Mouse (Mus musculus) c-Kit-positive CD71-negative TER-119-negative erythroid progenitor cells, embryonic 14.5 days (primary cell): ENCODE measurements around the gene Adamts2.

Experiments used
- DNase-seq: peaks from one replicate; pipeline ENCODE4 v3.0.0-alpha.2; 2013; ENCODE audit warnings: low read depth

The Adamts2 gene

DNA sequence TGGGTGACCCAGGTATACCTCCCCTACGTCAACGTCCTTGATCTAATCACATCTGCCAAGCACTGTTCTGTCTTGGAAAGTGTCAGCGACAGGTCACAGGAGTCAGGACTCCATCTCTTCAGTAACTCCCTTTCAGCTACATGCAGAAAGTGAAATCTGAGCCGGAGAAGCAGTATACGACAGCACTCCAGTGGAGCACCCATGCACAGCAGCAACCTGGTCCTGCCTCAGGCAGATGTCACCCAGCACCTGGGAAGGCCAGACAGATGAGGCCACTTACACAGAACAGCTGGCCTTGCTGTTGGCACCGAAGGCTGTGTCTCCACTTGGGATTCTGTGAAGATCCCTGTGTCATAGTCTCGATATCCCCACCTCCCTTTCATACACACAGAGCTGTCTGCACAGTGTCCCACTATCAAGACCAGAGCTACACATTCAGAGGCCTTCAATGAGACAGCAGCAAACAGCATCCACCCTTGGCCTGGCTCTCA lies 70.0 kb downstream of the Adamts2 start:
- no peak for DNase-seq

DNA sequence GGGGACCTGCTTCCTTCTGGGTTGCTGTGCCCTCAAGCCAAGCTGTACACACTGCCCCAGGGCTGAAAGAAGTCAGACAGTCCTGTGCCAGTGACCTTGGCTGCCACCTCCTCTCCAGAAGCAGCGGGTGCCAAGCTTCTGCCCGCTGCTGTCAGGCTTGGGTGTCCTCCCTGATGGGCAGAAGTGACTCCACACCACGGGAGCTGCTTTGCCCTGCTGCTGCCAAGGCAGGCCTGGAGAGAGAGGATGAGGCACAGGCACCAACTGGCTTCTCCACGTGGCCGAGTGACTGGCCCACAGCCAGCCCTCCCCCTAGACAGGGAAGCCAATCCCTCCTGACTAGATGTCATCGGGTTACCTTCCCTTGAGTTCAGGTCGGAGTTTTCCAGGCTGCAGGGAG lies 71.0 kb downstream of the Adamts2 start:
- DNase-seq: no peak

DNA sequence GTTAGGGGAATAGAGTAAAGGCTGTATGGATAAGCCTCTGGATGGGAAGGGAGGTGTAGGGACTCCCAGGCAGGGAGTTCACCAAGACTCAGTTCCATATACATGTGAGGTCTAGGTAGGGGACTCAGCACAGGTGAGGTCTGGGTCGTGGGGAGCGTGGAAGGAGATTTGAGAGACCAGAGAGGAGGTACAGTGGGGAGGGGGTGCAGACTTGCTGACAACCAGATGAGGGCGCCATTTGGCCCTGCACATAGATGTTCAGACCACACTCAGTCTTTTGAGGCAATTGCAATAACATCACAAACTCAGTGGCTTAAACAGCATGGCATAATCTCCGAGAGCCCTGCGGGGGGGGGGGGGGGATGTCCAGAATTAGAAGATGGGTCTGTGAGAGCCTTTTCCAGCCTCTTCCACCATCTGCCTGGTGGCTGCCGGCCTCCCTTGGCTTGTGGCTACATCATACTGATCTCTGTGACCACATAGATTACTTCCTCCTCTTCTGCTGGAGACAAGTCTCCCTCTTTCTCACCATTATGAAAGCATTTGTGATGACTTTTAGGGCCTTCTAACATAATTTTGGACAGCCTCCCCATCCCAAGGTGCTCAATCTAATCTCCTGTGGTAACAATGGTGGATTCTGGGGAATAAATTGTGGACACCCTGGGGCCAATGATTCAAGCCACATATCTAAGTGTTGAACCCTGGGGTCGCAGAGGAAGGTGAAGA lies 71.8 kb downstream of the Adamts2 start:
- no peak for DNase-seq

DNA sequence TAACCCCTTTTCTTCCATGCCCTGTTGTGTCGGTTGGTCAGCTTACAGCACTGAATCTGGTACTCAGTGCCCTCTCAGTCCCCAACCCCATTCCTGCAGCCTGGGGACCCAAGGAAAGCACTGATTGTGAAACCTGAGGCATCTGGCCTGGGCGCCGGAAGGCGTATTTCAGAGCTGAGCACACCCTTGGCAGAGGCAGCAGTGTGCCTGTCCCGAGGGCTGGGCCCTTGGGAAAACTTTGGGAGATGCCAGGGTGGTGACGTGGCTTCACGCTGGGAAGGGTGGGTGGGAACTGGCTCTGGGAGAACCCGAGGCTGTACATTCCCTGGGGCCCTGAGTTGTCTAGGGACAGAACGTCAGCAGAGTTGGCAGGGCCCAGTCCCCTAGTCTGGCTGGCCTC lies 72.5 kb downstream of the Adamts2 start:
- no peak for DNase-seq

DNA sequence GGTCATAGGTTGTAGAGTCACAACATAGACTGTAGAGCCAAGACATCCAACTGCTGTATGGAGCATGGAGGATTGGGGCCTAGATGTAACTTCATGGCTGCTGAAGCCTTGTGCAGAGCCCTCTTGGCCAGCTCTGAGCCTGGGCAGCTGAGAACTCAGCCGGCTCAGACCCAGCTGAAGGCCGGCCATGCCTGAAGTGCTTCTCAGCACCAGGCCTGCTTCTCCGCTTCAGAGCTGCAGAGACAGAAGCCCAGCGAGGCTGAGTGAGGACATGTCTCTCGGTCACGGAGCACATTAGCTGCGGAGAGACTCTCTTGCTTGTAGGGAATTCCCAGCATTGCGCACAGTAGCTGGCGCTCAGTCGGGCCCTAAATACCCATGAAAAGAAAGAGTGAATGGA lies 76.8 kb downstream of the Adamts2 start:
- no peak for DNase-seq

DNA sequence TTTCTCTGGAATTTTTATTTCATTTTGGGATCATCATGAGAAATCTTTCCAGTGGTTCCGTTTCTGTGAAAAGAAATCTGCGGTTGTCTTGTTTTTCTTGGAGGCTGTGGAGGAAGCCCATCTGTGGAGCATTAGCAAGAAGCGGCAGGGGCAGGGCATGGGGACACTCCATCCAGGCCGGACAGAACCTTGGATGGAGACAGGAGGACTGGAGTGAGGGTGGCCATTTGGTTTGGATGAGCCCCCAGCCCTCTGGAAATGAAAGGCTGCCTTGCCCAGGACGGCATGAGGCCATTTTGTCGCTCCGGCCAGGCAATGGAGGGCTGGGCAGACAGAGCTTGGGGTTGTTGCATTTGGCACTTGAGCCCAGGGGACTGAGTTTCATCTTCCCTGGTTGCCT lies 80.1 kb downstream of the Adamts2 start:
- DNase-seq: no peak

DNA sequence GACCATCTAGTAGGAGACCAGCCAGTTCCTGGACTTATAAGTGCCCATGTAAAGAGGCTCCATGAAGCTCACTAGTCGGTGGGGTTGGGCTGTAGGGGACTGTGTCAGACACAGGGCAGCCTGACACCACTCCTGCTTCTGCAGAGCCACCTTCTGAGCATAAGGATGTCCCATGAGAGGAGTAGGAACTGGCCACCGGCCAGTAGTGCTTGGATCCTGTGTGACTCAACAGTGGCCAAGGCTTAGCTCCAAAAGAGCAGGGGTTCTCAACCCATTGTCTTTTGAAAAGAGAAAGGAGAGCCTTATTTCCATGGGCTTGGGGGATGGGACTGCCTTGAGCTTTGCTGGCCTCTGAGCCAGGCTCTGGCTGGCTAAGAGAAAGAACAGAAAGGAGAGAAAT lies 81.9 kb downstream of the Adamts2 start:
- DNase-seq: no peak

DNA sequence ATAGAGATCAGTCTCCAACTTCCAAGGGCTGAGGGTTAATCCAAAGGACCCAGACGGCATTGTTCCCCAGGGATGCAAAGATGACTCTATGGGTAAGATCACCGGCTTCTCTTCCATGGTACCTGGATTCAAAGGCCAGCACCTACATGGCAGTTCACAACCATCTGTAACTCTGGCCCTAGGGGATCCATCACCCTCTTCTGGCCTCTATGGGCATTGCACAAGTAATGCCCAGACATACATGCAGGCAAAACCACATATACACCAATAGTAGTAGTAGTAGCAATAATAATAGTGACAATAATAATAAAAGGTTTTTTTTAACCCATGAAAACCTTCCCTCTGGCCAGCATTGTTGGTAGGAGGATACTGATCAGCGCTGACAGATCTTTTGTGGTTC lies 86.7 kb downstream of the Adamts2 start:
- no peak for DNase-seq

DNA sequence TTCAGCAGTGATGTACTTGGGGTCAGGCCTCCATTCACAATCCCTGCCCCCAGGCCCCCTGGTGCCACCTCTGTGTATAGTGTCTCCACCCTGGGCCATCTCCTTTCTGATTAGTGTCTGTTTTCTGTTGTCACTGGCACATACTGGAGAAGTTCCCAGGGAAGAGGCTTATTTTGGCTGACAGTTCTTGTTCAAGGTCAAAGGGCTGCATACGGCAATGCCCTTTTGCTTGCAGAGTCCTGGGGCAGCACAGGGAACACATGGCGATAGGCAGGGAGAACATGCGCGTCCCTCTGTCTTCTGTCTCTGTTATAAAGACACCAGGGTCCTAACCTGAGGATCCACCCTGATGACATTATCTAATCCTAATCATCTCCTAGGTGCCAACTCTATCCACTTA lies 87.8 kb downstream of the Adamts2 start:
- DNase-seq: no peak

DNA sequence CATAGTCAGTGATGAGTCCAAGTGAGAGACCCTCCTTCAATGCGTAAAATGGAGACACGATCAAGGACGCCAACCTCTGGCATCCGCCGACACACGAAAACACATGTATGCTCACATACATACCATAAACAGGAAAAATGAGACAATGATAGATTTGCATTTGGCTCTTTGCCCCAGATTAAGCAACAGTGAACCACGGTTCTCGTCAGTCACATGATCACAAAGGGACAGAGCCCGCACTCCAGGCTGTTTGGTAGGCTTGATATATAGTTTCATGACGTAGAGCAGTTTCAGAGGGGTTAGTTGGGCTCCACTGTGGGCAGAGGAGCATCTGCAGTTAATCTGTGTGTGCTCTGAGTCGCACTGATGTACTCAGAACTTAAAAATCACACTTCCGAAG lies 98.1 kb downstream of the Adamts2 start:
- DNase-seq: no peak

DNA sequence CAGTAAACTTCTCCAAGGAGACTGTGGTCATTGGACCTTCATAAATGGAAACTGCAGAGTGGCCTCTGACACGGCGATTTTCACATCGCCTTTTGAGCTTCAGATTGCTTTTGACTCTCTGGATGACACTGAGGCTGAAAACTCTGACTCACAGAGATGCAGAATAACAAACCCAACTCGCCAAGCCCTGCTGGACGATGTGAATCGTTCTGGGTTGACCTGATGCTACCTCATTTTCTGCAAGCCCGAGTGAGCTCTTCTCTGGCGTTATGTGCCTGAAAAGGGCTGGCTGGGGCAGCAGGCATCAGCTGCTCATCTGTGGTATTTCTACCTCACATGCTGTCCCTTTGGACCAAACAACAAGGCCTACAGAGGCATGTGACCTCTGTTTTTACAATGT lies 98.6 kb downstream of the Adamts2 start:
- DNase-seq: no peak

DNA sequence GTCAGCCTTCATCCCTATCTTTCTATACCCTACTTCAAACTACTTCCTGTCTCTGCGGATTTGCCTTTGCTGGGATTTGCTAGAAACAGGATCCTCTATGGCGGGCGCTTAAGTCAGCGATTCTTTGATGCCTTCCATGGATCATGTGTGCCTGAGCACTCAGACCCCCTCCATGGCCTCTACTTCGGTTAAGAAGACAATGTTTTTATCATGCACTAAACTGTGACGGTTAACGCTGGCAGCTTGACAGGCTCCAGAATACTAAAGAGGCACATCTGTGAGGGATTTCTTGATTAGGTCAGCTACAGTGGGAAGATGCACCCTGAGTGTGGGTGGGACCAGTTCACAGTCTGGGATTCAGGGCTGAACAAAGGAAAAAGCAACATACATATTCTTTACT lies 101.5 kb downstream of the Adamts2 start:
- no peak for DNase-seq

DNA sequence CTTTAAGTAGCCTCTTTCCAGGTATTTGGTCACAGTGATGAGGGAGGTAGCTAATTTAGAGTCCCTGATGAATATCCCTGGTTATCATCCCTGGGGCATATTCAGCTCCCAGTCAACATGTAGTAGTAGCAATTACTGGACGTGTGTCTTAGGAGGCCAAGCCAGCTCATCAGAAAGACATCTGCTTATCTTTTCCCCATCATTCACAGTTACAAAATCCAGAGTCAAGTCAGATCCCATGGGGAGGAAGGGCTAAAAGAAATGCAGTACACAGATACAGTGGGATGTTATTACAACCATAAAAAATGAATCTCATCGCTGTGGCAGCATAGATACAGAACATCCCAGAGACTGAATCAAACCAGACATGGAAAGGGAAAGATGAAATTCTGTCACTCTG lies 102.6 kb downstream of the Adamts2 start:
- no peak for DNase-seq

DNA sequence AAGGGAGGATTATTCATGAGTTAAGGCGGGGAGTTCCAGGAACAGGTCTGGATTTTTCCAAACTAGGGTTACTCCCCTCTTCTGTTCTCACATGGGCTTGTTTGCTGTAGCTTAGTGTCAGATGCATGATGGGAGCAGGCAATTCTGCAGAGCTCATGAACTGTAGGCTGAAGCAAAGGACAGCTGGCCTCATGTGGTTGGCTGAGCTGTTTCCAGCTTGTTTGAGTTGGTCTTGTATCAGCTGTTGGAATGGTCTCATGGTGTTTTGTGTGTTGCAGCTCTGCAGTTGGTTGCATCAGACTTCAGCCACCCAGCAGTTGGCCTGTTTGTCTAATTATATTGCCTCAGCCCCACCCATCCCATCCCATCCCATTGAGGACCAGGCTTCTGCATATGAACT lies 105.4 kb downstream of the Adamts2 start:
- DNase-seq: no peak

DNA sequence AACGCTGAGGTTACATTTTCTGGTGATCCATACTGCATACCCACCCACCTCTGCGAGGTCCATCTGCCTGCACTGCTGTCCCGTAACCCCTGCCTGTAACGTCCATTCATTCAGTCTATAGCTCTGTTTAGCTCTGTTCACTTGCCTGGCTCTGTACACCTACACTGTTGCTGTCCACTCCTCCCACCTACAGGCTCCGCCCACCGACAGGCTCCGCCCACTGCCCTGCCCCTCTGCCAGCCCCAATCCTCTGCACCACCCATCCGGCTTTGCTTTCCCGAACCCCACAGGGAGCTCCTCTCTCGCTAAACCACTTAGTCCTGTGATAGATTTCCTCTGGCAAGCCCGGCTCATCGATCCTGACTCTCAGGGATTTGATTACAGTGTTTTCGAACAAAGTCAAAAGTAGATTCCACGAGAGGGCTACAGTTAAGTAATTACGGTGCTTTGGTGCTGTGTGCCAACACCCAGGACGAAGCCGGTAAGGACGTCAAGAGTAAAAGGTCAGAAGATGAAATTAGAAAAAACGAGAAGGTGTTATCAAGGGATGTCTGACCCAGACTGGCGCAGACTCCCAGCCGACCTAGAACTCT lies 111.8 kb downstream of the Adamts2 start:
- DNase-seq: no peak

DNA sequence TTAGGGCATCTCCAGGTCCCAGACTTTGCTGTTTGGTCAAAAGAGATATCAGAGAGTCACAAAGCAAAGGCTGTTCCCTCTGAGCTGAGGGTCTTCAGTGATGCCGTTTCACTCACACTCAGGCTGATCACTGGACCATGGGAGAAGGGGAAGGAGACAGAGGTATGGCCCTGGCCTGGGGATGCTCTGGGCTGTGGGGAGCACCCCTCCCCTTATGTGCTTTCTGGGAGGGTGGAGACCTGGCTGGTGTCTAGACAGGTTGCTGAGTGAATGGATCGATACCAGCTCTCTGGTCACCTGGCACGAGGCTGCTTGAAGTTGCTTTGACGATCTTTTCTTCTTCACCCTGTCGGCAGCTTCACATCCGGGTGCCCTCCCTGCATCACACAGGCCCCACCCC lies 113.2 kb downstream of the Adamts2 start:
- no peak for DNase-seq

DNA sequence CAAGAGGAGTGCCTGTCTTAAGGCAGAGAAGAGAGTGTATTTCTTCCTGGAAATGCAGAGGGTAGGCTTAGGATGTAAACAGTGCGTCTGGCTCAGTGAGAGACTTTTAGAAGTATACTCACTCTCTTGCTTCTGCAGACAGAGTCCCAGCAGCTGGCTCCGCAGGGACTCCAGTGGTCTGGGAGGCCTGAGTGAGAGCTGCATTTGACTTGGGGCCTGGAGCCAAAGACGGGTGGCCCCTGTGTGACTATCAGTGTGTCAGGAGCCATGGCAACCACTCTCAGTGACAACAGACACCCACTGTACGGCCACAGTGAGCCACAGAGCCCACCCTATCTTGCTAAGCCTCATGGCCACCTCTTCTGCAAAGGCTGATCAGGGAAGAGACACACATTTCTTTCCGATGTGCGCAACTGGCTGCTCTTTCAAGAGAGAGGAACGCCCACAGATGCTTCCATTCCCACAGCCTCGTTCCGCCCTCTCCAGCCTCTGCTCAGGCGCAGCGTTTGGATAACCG lies 115.6 kb downstream of the Adamts2 start:
- no peak for DNase-seq

DNA sequence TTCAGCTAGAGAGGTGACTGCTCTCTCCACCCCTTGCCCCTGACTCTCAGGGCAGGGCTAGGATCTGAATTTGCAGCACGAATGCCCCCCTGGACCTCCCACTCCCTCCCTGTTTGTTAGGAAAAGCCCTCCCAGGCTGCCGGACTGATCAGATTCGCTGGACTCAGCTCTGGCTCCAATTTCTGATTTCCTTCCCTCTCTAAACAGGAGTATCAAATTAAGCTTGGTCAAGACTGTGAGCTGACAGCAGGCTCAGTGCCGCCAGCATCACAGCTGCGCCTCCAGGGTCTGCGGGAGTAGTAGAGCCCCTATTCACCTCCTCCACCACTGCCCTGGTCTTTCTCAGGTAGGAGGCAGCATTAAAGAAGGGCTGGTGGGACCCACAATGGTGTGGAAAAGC lies 117.0 kb downstream of the Adamts2 start:
- no peak for DNase-seq

DNA sequence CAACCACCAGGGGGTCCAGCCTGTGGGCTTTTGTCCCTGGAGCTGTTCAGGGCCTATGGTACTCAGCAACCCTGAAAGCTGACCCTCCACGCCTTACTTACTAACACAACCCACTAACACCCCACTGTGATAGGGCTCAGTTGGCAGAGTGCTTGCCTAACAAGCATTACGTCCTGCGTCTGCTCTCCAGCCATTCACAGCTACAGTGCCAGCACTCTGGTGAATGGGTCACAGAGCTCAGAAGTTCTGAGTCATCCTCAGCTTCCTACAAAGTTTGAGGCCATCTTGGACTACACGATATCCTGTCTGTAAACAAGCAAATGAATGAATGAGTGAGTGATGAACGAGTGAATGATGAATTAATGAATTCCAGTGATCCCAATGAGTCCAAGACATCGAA lies 118.5 kb downstream of the Adamts2 start:
- no peak for DNase-seq

DNA sequence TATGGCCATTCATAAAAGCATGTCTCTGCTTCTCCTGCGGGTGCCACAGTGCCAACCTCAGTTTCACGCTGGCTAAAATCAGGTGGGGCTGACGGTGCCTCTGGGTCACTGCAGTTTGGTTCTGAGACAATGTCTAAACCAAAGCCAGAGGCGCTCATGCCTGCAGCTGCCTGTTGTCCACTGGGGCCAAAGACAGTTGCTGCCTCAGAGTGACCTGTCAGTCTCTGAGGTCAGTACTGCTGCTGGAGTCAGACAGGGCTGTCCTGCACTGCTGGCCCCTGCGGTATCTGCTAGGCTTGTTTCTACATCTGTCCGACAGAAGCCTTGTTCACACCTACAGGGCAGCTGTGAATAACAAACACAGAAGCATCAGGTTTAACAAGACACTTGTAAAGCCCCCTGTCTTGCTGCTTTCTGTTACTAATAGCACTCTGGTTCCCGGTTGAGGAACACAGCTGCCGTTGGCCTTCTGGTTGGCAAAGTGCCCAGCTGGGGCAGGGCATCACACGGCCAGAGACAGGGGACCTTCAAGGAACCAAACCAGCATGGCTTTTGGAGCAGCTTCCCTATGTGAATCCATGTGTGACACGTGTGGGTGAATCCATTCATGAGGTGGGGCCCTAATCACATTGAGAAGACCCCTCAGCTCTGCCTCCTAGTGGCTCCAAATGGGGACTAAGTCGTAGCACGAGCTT lies 119.1 kb downstream of the Adamts2 start:
- DNase-seq: no peak

DNA sequence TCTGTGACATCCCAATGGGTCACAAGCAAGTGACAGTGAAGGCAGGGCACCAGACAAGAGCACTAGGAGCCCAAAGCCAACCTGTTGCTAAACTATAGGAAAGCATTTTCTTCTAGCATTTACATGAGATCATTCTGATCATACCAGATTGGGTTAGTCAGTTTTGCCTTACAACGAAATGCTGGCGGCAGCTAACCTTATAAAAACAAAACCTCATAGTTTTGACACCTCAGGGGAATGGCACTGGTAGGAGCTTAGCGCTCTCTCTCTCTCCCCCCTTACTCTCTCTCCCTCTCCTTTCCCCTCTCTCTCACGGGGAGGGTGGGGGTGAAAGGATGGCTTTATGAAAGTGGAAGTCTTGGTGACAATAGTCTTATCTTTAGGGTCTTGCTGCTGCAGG lies 123.7 kb downstream of the Adamts2 start:
- no peak for DNase-seq

DNA sequence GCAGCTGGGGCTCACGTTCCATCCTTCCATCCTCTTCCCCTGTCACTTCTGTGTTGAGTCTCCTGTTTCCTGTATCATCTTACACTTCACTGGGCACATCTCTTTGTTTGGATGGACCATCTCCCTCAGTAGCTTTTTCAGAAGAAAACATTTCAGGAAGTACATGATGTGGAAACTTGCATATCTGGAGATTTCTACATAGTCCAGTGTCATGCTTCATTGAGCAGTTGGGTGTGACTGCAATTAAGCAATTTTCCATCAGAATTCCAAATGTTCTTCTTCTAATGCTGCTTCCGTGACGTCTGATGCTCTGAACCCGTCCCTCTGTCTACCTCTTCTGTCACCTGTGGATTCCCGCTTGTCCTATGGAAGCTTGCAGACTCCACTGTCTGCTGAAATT lies 124.2 kb downstream of the Adamts2 start:
- DNase-seq: no peak

DNA sequence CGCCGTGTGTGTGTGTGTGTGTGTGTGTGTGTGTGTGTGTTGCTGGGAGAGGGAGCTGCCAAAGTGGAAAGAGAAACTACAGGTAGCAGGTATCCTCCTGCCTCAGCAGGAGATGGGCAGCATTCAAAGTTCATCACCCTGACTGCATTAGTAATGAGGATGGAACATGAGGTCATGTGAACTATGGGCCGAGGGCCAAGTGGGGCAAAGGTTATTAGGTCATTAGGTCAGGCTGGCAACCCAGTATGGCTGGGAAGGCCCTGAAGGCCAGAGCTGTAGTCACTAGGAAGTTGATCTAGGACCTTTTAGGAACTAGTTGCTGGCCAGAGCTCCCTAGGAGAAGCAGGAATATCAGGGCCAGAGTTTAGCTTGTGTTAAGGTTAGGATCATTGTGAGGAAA lies 131.3 kb downstream of the Adamts2 start:
- DNase-seq: no peak
